Mouse (Mus musculus) bone marrow macrophage, adult 2 months (primary cell): ENCODE measurements at regions not wholly inside any gene's neighbourhood (a gene's known extent, or its start where the extent isn't known, plus 50 kb on each side); places are given as distances from the start of the nearest gene placed in this dataset.

ENCODE experiments used
- H3K27ac ChIP-seq: 2 replicates; pipeline ENCODE4 v1.5.1; 2012; ENCODE audit warnings: low read depth, low read length; ENCODE audit not compliant: insufficient read depth
- H3K4me1 ChIP-seq: 2 replicates; pipeline ENCODE4 v1.6.1; 2012; ENCODE audit warnings: low read length; ENCODE audit not compliant: control insufficient read depth, insufficient read depth
- H3K4me3 ChIP-seq: 2 replicates; pipeline ENCODE4 v1.5.1; 2012; ENCODE audit warnings: mild to moderate bottlenecking, low read length, moderate library complexity; ENCODE audit not compliant: insufficient read depth
- CTCF ChIP-seq: IDR thresholded peaks from 2 replicates; pipeline ENCODE4 v1.5.1; 2012; ENCODE audit warnings: low read depth, mild to moderate bottlenecking, low read length, moderate library complexity
- POLR2A ChIP-seq: IDR thresholded peaks from 2 replicates; pipeline ENCODE4 v1.6.1; 2012; ENCODE audit warnings: mild to moderate bottlenecking, low read depth, low read length, borderline replicate concordance

- Histone ChIP-seq H3K27ac (no peak overlapping the region), H3K4me1 (no peaks in the 10 kb centered on the region), H3K4me3 (no peak overlapping the region)
- TF ChIP-seq POLR2A = no peak
- no peak for TF ChIP-seq CTCF
Observed at GRCm38 (mm10) chr5:73792216-73792615, 141.0 kb downstream of the Spata18 start.

GRCm38 (mm10) chr5:73796201-73796600 is 145.0 kb downstream of the Spata18 start:
- Histone ChIP-seq H3K4me3 (no peak overlapping the region), H3K27ac (no peak overlapping the region), H3K4me1 (no peaks in the 10 kb centered on the region)
- TF ChIP-seq CTCF = no peak
- no peak for TF ChIP-seq POLR2A

- H3K4me3 ChIP-seq = no peak overlapping the region
- H3K4me1 ChIP-seq = no peaks in the 10 kb centered on the region
- TF ChIP-seq POLR2A (no peak), CTCF (no peak)
- H3K27ac ChIP-seq = no peak overlapping the region
Observed at GRCm38 (mm10) chr5:73797980-73798379, 146.8 kb downstream of the Spata18 start.

- H3K27ac ChIP-seq = no peak overlapping the region
Observed at GRCm38 (mm10) chr5:73803431-73803830, 152.3 kb downstream of the Spata18 start.

GRCm38 (mm10) chr5:73804556-73805230 is 153.5 kb downstream of the Spata18 start:
- Histone ChIP-seq H3K27ac (no peak overlapping the region), H3K4me1 (no peaks in the 10 kb centered on the region), H3K4me3 (no peak overlapping the region)
- TF ChIP-seq CTCF (no peak), POLR2A (no peak)

More at GRCm38 (mm10) chr5:73803431-73803830, 152.3 kb downstream of the Spata18 start:
- TF ChIP-seq POLR2A (no peak), CTCF (no peak)
- no peaks in the 10 kb centered on the region for H3K4me1 ChIP-seq
- H3K4me3 ChIP-seq = no peak overlapping the region

- H3K4me1 ChIP-seq = no peaks in the 10 kb centered on the region
- no peak overlapping the region for H3K4me3 ChIP-seq
- no peak for TF ChIP-seq POLR2A
- no peak for TF ChIP-seq CTCF
- H3K27ac ChIP-seq = no peak overlapping the region
Observed at GRCm38 (mm10) chr5:73810660-73811059, 159.5 kb downstream of the Spata18 start.

GRCm38 (mm10) chr5:73811094-73811521 is 159.9 kb downstream of the Spata18 start:
- Histone ChIP-seq H3K4me1 (no peaks in the 10 kb centered on the region), H3K27ac (no peak overlapping the region), H3K4me3 (no peak overlapping the region)
- no peak for TF ChIP-seq CTCF
- TF ChIP-seq POLR2A = no peak

GRCm38 (mm10) chr5:73815752-73816151 is 164.6 kb downstream of the Spata18 start:
- no peaks in the 10 kb centered on the region for H3K4me1 ChIP-seq
- no peak for TF ChIP-seq CTCF
- no peak for TF ChIP-seq POLR2A
- H3K27ac ChIP-seq = no peak overlapping the region
- no peak overlapping the region for H3K4me3 ChIP-seq

- Histone ChIP-seq H3K4me1 (no peaks in the 10 kb centered on the region), H3K27ac (no peak overlapping the region), H3K4me3 (no peak overlapping the region)
- TF ChIP-seq CTCF (no peak), POLR2A (no peak)
Observed at GRCm38 (mm10) chr5:73817180-73817579, 166.0 kb downstream of the Spata18 start.

- H3K4me1 ChIP-seq = no peaks in the 10 kb centered on the region
- H3K4me3 ChIP-seq = no peak overlapping the region
- H3K27ac ChIP-seq = no peak overlapping the region
- no peak for TF ChIP-seq POLR2A
- no peak for TF ChIP-seq CTCF
Observed at GRCm38 (mm10) chr5:73821956-73822545, 170.9 kb downstream of the Spata18 start.

GRCm38 (mm10) chr5:73823421-73823820 is 172.2 kb downstream of the Spata18 start:
- Histone ChIP-seq H3K4me3 (no peak overlapping the region), H3K4me1 (no peaks in the 10 kb centered on the region), H3K27ac (no peak overlapping the region)
- TF ChIP-seq CTCF (no peak), POLR2A (no peak)
